Mouse (Mus musculus) cerebellum, adult 11-12 months (tissue): ENCODE results near the gene Phospho2.

Experiments
- DNase-seq: peaks from one replicate; pipeline ENCODE4 v3.0.0; 2022

The Phospho2 gene

GRCm38 (mm10) chr2:69826380-69826779, 37.0 kb downstream of the Phospho2 start:
- peak; percentile 81 for DNase-seq

GRCm38 (mm10) chr2:69828031-69828430, 38.6 kb downstream of the Phospho2 start:
- no peak for DNase-seq

GRCm38 (mm10) chr2:69829680-69830079, 40.3 kb downstream of the Phospho2 start:
- DNase-seq: no peak

- no peak for DNase-seq
Observed at GRCm38 (mm10) chr2:69830116-69830515, 40.7 kb downstream of the Phospho2 start.

GRCm38 (mm10) chr2:69837244-69837967, 48.0 kb downstream of the Phospho2 start:
- DNase-seq: no peak

- no peak for DNase-seq
Observed at GRCm38 (mm10) chr2:69837996-69838395, 48.6 kb downstream of the Phospho2 start.

GRCm38 (mm10) chr2:69838707-69839106, 49.3 kb downstream of the Phospho2 start:
- no peak for DNase-seq

GRCm38 (mm10) chr2:69840261-69840660, 50.8 kb downstream of the Phospho2 start:
- no peak for DNase-seq

- DNase-seq: no peak
Observed at GRCm38 (mm10) chr2:69849215-69849614, 59.8 kb downstream of the Phospho2 start.
